Mouse (Mus musculus): ENCODE data around the gene Triap1.

- TF ChIP-seq GATA1 (IDR thresholded peaks at IDR 0.05; ENCODE audit: borderline replicate concordance, low read length), result no peak; the same call in 2 of the 3 replicates
- no peak for TF ChIP-seq FLI1 (IDR thresholded peaks at IDR 0.05; ENCODE audit: low read length)
Observed at GRCm38 (mm10) chr5:115319004-115319940, 21.8 kb upstream of the Triap1 start.

Measured in megakaryocyte, embryonic 14.5 days (primary cell).